Mouse (Mus musculus): ENCODE measurements around the gene Asic2. TPM values are rescaled to one million over a fixed set of nuclear protein-coding genes. Genes with fewer than 3 reads are reported as not detected.

Gene Asic2
- total RNA-seq, 2 experiments from 2014 or later: 54.3 to 55.8 TPM

DNA sequence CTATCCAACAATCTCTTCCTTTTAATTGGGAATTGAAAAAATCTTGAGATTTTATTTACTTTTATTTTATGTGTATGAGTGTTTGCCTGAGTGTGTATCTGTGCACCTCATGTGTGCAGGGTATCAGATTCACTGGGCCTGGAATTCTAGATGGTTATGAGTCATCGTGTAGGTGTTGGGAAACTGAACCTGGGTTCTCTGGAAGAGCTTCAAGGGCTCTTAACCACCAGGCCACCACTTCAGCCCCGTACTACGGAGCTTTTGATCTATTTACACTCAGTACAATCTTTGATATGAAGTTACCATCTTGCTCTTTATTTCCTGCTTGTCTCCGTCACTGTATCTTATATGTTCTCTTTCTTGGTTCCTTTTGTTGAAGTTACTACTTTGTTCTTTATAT, 1067.7 kb downstream of the Asic2 start:
- no peak for DNase-seq

GRCm38 (mm10) chr11:80895853-80896252, 1072.4 kb downstream of the Asic2 start:
- DNase-seq: peak in 1 of 2 experiments; percentile 44

- no peak for DNase-seq
Observed at GRCm38 (mm10) chr11:80889336-80890063, 1078.8 kb downstream of the Asic2 start.

DNA sequence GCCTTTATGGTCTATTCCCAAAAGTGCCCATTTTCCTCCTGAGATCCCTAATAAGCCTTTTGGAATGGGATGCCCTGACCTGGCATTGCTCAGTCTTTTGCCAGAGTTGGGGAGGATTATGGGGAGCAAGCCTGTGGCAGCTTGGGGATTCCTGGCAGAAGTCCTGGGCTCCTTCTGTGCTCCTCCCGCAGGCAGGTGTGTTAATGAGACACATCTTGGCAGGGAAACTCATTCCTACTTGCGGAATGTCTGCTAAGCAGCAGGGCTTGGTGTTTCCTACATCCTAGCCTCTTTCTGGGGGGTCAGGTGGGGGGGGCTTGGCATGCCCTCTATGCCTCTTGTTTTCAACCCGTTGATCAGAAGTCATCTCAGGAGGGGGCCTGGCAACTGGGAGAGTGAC, 1081.2 kb downstream of the Asic2 start:
- DNase-seq: no peak

DNA sequence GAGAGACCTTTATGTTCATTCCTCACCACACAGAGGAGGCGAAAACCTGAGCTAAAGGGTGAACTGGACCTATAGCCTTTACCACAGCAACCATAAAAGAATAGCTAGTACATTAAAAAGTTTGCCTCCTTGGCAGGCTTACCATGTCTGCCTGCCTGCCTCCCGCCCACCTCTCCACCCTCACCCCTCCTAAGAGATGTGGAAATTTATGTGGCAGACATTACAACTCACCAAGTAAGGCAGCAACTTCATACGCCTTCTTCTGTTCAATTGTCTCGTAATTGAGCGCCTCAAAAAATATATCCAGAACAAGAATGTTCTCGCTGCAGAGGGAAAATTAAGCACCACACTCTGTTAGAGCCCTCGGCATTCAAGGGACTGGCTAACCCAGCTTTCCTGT, 1081.9 kb downstream of the Asic2 start:
- DNase-seq: no peak

DNA sequence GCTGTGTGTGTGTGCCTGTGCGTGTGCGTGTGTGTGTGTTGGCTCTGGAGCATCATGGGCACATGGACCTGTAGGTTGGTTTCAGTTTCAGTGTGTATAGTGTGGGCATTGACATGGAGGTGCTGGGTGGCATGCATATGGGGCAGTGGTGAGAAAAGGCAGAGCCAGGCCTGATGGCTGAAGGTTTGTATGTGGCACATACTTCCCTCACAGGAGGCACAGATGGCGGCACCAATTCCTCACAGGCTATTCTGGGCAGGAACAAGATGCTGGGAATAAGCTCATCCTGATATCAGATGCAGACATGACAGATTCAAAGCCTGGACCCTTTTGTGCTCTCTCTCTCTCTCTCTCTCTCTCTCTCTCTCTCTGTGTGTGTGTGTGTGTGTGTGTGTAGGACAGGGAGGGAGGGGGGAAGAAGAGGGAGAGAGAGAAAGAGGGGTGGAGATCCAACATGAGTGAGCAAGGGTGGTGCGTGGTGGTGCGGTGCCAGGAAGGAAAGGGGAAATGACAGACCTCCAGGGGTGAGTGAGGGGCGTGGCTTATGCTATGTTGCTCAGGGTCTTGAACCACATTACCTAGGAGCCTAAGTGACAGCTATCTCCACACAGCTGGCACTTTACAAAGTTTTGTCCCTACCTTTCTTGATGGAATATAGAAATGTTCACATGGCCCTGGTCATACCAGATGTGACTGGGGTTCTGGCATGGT, 1083.6 kb downstream of the Asic2 start:
- DNase-seq: peak in 1 of 2 experiments; percentile 29

DNA sequence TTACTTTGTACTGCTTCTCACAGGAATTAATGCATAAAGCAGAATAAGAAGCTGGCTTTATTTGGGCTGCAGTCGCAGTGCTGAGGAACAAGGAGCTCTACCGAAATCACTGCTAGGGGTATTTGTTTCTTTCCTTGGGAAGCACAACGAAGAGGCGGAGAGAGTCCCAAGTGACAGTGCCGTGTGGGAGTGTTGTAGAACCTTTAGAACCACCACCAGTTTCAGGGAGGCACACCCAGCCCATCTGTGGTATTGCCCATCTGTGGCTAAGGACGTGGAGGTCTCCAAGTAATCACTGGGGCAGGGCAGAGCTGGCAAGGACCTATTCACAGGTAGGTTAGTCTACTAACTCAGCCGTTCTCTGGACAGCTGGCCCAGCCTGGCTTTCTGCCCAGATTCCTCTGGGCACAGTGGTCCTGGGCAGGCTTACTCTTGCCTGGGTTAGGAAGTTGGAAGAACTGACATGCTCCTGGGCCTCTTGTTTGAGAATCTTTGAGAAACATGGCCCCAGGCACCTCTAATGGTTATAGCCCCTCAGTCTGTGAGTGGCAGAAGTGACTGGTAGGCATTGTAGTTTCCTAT, 1085.9 kb downstream of the Asic2 start:
- no peak for DNase-seq

DNA sequence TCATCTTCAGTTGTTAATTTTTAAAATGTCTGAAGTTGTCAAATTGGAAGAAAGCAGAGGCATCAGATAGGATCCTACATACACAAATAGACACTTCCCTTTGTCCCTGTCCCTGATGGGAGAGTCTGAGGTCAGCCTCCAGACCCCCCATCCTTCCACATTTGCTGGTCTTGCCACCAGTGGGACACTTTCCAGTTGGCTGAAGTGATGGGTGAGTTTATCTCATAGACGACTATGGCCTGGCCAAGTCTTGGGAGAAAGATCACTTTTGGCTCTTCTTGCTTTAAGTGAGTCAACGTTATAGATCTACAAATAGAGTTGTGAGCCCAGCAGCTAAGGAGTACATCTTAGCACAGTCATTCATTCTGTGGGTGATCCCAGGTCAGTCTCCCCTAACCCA, 1090.2 kb downstream of the Asic2 start:
- no peak for DNase-seq

DNA sequence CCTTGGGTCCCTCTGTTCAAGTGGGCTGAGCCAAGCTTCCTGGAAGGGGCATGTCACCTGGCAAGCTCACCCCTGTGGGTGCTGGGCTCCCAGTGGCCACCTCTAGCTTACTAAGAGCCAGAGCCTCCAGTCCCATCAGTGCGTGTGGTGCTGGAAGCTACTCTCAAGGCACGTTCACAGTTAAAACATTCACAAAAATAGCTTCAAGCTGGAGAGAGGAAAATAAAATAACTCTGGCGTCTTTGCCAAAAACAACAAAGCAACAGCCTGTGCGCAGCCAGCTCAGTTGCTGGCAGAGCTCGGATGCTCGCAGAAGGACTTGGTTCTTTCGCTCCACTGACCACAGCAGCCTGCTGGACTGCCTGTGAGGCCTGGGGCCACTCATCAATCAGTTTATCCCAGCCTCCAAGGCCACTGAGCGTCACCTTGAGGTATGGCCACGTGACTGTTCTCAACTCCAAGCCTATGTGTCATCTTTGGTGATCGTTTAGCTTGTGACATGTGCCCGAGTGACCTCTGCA, 1091.1 kb downstream of the Asic2 start:
- peak; percentile 41 to 54 for DNase-seq

GRCm38 (mm10) chr11:80872509-80873474, 1095.5 kb downstream of the Asic2 start:
- peak in 1 of 2 experiments; percentile 38 for DNase-seq

DNA sequence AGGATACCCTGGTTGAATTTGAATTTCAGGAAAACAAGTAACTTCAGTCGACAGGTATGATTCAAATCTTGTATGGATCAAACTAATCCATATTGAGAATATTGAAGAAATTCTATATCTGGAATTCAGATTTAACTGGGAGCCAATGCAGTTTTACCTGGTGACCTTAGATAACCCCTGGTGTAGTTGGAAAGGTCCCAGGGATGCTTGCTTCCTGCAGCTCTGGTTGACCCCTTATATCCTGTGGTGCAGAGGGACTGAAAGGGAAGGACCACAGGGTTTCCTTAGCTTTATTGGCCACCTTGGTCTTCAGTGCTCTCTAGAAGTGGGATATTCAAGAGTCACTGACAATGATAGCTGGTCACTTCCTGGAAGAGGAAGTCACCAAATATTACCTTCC, 1100.2 kb downstream of the Asic2 start:
- no peak for DNase-seq

- DNase-seq: no peak
Observed at GRCm38 (mm10) chr11:80862941-80863340, 1105.3 kb downstream of the Asic2 start.

- DNase-seq: no peak
Observed at GRCm38 (mm10) chr11:80858065-80858464, 1110.2 kb downstream of the Asic2 start, which contains the start of gene Spaca3. Spaca3 (plus strand) TSS chr11:80858365.

DNA sequence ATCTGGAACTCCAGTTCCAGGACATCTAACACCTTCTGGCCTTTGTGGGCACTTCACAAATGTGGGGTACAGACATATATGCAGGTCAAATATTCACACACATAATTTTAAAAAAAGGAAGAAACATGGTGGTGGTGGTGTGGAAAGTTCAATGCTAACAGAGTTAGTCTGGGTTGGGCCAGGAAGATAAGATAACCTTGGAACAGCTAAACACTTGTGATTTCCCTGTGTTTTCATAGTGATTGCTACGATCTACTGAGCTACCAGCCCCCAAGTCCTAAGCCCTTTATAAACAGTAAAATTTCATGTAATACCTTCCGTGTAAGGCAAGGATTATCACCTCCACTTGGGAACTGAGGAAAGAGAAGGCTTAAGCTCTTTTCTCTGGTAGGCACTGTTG, 1111.4 kb downstream of the Asic2 start:
- no peak for DNase-seq

- DNase-seq: no peak
Observed at GRCm38 (mm10) chr11:80854908-80855307, 1113.3 kb downstream of the Asic2 start.

DNA sequence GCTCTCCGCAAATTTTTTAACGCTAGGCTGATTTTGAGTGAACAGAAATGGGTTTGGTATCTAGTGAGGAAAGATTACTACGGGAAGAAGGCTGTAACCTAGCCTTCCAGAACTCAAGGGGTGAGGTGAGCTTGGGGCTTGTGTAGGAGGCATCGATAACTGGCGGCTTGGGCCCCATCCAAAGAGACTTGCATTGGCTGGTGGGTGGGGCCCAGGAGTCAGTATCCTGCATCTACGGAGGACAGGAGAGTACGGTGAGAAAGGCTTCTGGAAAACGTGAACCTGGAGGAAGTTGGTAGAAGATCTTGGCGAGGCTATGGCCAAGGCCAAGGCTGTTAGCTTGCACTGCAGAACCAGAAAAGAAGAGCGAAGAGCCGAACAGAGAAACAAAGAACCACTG, 1113.8 kb downstream of the Asic2 start:
- DNase-seq: no peak

- DNase-seq: peak in 1 of 2 experiments; percentile 16
Observed at GRCm38 (mm10) chr11:80853014-80853413, 1115.2 kb downstream of the Asic2 start.

- DNase-seq: no peak
Observed at GRCm38 (mm10) chr11:80851859-80852258, 1116.4 kb downstream of the Asic2 start.

DNA sequence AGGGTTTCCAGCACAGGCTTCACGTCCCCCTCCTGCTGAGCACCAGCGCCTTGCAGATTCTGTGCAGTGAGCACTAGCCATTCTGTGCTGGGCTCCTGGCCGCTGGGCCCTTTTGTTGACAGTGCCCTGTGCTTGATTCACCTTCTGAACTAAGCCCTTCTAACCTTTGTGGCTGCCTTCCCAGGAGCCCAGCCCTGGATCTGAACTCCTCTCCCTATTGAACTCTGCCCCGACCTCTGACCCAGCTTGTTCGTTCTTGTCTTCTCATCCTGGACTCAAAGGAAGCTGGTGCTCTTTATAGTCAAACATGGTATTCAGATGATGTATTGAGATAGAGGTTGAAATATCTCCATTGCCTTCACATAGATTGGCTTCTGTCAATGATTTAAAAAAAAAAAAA, 1120.1 kb downstream of the Asic2 start:
- no peak for DNase-seq

- no peak for DNase-seq
Observed at GRCm38 (mm10) chr11:80846115-80846514, 1122.1 kb downstream of the Asic2 start.

GRCm38 (mm10) chr11:80845486-80845885, 1122.8 kb downstream of the Asic2 start:
- DNase-seq: no peak

GRCm38 (mm10) chr11:80843435-80843834, 1124.8 kb downstream of the Asic2 start:
- no peak for DNase-seq

All from layer of hippocampus, postnatal 36 days (tissue).